Mouse (Mus musculus): Measurements from ENCODE around the gene Fam162b.

GRCm38 (mm10) chr10:51620126-51620525, 29.8 kb upstream of the Fam162b start:
- no peak for TF ChIP-seq POLR2A (IDR thresholded peaks at IDR 0.05; ENCODE audit: low read depth, low read length)
- no peak for TF ChIP-seq CTCF (IDR thresholded peaks at IDR 0.05; ENCODE audit: extremely low read depth, insufficient read length, insufficient replicate concordance, low read depth, low read length)

Data from small intestine, adult 2 months (tissue).